Mouse (Mus musculus) layer of hippocampus, postnatal 25 days (tissue): ENCODE measurements at regions not wholly inside any gene's neighbourhood (a gene's known extent, or its start where the extent isn't known, plus 50 kb on each side); places are given as distances from the start of the nearest gene placed in this dataset.

Source experiments
- DNase-seq, 2 experiments: peaks; one replicate each; pipeline ENCODE4 v3.0.0; 2022; ENCODE audit warnings: mixed read lengths in 2 of 2, low spot score in 1 of 2; ENCODE audit errors: extremely low spot score in 1 of 2

DNA sequence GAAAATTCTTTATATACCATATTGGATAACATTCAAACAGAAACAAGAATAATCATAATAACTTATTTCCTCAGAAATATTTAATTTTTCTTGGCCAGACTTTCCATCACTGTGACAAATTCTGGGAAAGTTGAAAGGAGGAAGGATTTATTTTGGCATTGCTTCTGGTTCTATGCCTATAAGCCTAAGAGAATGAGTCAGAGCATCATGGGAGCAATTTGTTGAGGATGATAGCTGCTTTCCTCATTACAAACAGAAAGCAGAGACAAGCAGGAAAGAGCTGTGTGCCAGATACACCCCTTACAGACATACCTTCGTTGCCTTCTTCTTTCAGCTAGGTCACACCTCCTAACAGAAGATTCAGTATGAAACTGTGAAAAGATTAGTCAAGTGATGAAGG lies 115.3 kb downstream of the Rgs21 start:
- DNase-seq, result no peak

DNA sequence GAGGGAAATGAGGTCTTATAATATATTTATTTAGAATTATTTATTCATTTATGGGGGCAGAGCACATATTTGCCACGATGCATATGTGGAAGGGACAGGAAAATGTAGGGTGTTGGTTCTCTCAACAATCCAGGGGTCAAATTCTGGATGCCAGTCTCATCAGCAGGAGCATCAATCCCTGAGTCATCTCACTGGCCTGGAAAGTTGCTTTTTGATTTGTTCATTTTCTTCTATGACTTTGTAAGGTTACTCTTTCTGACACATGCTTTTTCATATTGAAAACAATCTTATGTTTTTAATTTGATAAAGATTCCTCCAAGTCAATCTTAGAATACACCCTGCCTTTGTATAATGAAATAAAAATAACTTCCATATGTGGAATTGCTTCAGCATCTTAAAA lies 115.7 kb downstream of the Rgs21 start:
- no peak for DNase-seq

DNA sequence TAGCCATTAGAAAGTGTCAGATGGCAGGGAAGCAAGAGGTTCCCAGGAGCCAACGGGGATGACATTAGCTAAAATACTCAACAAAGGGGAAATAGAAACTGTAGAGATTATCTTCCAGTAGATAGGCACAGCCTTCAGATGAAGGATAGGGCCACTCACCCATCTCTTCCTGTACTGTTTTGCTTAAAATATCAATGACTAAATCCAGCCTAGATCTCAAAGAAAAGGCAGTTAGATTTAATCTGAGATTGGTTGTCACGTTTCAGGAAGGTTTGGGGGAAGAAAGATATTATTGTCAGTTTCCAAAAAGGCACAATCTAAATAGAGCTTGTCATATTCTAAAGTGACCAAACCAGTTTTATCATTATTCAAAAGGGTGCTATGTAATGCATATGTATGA lies 130.8 kb downstream of the Rgs21 start:
- no peak for DNase-seq

DNA sequence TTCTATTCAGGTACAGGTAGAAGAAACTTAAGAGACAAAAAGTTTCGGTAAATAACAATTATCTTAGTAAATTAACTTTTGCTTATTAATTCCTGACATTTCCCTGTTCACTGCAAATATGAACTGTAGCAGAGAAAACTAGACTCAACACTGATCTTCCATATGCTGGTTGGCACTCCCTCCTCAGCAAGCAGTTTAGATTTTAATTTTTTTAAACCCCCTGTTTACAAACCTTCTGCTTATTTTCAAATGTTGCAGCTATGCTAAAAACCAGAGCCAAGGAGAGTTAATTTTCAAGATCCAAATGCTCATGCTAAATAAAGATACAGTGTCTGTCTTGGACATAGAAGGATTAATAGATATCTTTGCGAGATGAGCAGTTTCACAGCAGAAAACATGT lies 134.7 kb downstream of the Rgs21 start:
- no peak for DNase-seq

DNA sequence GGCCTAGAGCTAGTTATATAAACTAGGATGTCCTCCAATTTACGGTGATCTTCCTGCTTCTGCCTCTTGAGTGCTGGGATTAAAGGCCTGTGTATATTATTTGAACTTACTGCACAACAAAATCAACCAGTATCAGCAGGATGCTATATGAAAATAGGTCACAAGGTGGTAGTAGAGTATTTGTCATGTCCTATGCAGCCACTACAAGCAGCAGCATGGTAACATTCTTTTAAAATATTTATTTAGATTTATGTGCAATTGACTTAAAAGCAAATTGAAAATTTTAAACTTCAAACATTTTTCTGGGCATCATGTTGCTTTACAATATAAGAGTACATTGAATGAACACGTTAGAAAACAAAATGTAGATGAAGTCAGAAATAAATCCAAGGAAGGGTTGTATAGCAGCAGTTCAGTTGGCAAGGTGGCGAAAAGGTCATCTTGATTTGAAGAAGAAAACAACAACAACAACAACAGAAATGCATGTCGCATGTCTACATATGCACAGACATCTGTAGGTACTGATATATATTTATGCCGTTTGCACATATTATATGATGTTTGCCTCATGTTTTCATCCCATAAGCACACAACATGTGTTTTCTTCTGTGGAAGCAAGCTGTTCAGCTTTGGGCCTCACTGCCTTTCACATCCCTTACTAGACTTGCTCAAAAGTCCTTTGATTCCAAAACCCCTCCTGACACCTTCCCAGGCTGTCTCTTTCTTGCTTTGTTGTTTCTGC lies 135.8 kb downstream of the Rgs21 start:
- DNase-seq, result no peak

DNA sequence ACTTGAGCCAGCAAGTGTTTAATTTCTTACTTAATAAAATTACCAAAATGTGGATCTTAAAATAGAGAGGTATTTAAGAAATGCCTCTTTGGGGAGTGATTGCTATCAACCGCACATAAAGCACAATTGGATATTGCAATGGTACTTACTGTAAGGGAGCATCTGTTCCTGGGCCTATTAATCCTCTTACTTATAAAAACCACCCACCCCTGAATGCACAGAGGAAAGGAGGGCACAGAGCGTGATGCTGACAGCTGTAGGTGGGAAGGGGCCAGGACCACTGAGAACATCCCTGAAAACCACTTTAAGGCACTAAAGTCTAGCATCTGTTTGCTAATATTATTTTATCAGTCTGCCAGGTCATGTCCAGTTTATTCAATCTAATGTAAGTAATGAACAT lies 146.1 kb downstream of the Rgs21 start:
- no peak for DNase-seq

DNA sequence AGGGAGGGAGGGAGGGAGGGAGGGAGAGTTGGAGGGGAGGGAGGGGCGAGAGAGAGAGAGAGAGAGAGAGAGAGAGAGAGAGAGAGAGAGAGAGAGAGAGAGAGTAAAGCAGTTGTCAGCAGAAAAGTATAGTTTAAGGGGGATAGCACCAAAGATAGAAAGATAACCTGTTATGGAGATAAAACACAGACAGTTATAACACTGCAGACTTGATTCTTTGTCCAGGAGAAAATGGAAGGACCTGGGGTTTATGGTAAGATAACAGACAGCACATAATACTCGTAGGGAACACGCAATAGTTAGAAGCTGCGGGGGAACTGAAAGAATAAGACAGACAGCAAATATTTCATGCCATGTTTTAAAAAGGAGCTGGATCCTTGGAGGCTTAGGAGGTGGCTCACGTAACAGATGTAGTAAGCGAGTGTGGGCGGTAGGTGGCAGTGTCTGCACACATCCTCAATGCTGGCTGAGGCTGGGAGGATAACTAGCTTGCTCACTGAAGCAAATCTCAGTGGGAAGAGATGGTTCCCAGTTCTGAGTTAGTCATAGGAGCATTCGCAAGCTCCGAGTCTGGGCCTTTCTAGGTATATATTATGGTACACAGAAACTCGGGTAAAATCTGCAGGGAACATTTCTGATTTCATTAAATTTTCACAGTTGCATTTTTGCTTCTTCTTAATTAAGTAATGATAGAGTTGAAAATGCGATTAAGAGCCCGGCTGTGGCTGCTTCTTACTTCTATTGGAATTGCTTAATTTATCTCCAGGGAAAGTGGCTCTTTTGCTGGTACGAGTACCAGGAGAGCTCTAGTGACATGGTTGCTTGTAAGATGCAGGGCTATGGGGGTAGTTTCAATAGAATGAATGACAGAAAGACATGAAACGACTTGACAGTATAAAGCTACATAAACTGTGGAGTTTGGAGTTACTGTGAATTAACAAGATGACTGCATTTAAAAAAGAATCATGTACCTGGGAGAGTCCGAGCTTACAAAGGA lies 157.6 kb upstream of the Rgs1 start:
- peak; percentile 87 to 94 for DNase-seq

DNA sequence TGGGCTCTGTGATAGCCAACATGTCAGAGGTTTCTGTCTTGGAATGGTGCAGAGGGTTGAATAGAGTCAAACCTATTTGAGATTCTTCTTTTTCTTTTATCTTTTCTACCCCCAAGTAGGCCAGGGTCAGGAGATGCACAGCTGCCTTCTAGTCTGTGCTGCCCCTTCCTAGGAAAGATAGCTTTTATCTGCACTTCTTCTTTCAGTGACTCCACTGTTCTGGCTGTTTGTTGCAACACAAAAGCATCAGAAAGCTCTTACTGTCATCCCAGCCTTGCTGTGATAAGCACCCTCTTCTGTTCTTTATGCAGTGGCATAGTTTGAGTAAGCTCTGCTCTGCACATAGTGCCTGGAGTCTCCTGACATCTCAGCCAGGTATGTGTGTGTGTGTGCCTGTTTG lies 156.7 kb upstream of the Rgs1 start:
- DNase-seq, result no peak

DNA sequence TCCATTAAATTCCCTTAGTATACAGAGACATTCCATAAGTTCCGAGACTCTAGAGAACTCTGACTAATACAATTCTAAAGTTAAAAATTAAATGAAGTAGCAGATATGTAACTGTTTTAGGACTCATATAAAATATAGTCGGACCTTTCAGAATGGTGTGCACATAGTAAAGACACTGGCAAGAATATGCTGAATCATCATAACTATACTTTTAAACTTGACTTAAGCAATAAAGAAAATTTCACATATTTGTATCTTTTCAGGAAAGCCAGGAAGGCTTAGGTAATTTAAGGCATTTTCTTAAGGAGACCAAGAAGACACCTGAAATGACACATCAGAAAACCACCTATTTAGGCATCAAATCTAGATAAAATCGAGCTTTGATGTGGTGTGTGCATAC lies 156.0 kb upstream of the Rgs1 start:
- DNase-seq, result no peak

DNA sequence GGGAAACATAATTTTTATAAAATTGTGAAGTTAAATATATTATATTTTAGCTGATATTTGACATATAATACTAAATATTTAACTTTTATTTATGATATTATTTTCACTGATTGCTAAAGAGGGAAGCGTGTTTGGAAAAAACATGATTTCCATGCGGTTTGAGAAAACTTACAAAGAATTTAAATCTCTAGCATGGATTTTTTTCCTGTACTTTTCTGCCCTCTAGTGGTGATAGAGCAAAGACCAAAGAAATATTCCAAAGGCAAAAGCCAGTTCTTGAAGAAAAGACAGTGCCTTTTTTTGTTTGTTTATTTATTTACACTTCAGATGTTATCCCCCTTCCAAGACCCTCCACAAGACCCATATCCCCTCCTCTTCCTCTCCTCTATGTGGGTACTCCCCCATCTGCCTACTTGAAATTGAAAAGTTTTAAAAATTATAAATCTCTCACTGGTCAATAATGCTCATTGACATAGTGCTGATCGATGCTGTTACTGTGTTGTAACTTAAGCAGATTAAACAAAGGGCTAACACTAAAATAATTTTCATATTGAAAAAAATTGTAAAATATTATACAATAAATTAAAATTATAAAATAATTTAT lies 131.1 kb upstream of the Rgs1 start:
- no peak for DNase-seq

DNA sequence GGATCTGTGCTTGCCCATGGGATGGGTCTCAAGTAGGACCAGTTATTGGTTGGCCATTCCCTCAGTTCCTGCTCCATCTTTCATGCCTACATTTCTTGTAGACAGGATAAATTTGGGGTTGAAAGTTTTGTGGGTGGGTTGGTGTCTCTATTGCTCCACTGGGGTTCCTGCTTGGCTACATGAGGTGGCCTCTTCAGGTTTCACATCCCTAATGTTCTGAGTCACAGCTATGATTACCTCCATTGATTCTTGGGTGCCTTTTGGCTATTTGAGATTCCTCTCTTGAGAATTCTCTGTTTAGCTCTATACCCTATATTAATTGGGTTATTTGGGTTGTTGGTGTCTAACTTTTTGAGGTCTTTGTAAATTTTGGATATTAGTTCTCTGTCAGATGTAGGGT lies 125.1 kb upstream of the Rgs1 start:
- no peak for DNase-seq

DNA sequence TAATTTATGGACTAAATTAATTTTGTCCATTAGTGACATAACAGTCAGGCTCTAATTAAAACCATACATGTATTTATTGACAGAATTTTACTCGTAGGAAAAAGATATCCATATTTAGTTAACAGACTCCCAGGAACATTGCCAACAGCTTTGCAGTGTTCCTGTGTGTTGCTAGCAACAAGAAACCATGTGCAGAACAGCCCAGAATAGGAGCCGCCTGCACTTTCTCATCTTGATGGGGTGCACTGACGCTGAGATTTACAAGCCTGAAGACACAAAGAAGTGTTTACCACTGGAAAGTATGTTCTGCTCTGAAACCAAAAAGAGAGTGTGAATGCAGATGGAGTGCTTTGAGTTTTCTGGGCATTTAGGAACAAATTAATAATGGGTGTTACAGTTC lies 118.5 kb upstream of the Rgs1 start:
- no peak for DNase-seq

DNA sequence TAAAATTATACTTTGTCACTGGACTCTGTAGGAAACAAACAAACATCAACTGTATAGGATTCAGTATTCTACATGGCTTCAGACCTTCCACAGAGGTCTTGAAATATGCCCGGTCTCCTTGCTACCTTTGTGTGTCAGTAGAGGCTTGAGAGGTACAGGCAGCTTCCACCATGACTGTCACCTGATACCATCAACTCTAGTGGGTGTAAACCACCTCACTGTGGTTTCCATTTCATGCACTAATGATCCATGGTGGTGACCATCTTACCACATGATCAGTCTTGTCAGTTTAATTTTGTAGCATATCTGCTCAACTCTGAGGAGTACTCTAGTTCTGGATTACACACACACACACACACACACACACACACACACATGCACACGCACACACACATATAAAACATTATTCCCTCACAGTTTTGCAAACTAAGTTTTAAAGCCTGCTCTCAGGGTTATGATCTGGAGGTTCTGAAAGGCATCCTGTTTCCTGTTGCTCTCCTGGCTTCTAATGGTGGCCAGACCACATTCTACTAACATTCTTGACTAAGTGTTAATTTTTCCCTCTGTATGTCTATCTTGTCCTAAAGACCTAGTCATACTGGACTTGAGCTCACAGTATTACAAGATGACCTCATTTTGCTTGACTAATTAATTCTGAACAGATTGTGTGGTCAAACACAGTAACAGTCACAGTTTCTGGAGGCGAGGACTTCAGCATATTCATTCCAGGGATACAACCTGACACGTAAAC lies 106.7 kb upstream of the Rgs1 start:
- no peak for DNase-seq

DNA sequence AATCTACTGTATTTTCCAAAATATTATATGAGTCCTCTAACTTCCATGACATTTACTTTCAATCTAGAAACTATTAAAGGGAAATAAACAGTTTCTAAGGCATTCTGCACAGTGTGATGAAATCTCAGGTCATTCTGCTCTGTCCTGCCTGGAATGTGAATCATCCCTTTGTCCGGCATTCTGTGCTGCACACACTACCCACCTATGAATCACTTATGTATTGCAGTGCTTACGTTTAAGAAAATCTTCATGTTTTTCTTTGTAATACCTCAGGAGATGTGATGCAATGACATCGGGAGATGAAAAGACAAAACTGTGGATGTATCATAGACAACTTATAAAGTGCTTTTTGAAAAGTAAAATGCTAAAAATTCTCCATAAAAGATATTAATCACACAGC lies 106.0 kb upstream of the Rgs1 start:
- no peak for DNase-seq

DNA sequence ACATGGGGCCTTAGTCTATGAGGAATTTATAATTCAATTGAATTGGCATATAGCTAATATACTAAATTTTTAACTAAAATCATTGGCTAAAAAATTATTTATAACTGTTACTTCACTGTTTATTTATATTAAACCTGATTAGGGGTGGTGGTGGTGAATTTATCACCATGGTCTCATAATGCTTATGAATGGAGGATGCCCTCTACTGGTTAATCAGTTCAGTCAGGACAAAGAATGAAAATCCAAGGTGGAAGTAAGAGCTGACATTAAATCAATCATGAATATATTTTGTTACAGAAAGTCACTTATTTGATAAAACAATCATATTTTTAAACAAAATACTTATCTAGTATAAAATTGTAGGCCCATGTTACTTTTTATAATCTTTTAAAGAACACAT lies 104.3 kb upstream of the Rgs1 start:
- no peak for DNase-seq

DNA sequence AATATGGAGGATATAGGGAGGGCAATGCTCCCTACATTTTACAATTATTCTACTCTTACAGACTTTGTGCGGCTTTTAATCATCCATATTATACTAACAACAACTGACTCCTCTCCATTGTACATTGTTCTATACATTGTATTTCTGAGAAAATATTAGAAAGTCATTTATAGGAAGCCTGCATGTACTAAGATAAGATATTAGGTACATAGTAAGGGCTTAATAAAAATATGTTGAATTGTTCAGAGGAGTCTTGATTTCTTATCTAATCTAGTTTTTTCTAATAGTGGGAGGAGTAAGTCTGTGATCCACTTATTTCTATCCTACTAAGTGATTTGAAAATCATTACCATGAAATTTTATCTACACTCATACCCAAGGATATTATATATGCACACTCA lies 94.8 kb upstream of the Rgs1 start:
- no peak for DNase-seq

DNA sequence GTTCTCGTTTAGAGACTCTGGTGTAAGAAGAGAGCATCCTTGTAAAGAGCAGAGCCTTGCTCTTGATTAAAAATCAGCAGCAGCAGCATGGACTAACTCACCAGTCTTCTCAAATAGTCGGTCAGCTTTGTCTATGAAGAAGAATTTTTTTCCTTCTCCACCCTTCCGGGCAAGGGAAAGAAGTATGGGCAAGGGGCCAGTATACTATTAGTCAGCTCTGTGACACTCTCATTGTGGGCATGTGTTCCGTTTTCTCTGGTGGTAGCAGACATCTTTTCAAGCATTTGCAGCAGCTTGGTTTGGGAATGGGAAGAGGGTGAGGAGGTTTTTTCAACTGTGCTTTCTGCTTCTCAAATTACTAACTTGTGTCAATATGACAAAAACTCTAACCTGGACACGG lies 94.3 kb upstream of the Rgs1 start:
- DNase-seq, result no peak

DNA sequence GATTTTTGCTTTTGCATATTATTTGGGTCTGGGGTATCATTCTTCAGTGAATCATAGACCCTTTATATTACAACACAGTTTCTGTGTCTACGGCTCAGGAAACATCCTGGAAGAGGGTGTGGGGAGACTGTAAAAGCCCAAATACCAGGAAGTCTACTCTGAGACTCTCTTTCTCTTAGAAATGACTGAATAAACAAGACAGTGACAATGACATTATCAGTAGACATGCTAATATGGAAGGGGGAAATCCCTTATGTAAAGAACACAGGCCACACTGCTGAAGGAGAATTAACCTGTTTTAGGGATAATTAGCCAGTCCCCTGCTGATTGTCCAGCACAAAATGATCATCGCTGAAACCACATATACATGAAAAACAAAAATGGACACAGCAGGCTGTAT lies 88.5 kb upstream of the Rgs1 start:
- DNase-seq, result no peak

DNA sequence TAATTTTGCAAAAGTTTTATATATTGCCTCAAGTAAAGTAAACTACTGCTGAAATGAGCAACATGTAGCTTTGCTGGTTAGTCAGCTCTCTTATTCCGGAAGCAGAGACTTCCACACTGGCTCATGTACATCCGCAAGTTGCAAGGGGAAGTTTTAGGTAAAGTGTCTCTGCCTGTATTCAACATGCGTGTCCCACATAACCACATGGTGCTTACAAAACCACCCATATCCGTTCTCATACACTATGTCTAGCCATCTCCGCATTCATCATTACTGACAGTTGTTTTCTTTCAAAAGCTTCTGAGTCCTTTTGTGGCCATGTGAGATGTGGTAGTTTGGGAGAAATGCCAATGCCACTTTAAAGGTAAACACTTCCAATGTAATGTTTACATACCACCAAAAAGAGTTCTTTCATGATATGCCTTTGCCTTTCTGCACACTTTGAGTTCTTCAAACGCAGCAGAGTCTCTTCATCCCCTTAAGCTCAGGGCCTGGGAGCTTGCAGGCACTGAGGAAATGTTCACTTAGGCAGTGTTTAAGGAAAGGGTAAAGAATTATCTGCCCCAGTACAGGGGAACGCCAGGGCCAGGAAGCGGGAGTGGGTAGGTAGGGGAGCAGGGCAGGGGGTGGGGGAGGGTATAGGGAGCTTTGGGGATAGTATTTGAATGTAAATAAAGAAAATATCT lies 81.5 kb upstream of the Rgs1 start:
- DNase-seq, result no peak

DNA sequence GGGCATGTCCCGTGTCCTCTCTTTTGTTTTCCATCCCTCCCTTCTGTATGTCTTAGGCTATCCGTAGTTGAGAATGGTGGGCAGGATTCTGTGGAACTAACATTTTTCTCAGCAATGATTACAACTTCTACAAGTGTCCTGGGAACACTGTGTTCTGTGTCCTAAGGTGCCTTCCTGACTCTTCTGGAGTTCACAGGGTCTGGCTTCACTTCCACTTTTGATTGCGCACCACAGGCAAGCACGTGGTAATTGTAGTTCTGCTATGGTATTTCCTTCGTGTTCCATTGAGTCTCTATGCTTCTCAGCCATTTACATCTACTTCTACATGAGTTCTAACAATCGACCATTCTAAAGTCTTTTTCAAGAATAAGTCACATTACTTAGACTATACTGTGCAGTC lies 70.4 kb upstream of the Rgs1 start:
- DNase-seq, result no peak
